ENCODE assay signal across 27 mouse cellular contexts in genomic region chr14:62311672-62312071, GRCm38 (mm10). TPM values are rescaled to one million over a fixed set of nuclear protein-coding genes. Genes with fewer than 3 reads are reported as not detected.
"Had no signal": no experiment of that assay in that cellular context is flagged by ENCODE, and none has a peak within 500 bp of the region (broad histone marks: within the 10 kb centered on the region; RNA-seq: fewer than 3 reads in every experiment).

No protein-coding gene starts in this region.

- H3K9me3 ChIP-seq: heart, embryonic 10.5 days; heart, embryonic 12.5 days; hindbrain, embryonic 10.5 days; hindbrain, embryonic 12.5 days; intestine, embryonic 15.5 days; limb, embryonic 10.5 days; limb, embryonic 12.5 days; liver, embryonic 13.5 days had no signal

- H3K4me1 ChIP-seq: hindbrain, embryonic 12.5 days; intestine, embryonic 15.5 days; liver, embryonic 13.5 days had no signal

- H3K27ac ChIP-seq: heart, adult 2 months; heart, embryonic 10.5 days; hindbrain, embryonic 10.5 days; hindbrain, embryonic 12.5 days; hindbrain, embryonic 14.5 days; intestine, embryonic 15.5 days; layer of hippocampus, adult 2 months; left cerebral cortex, adult 2 months; limb, embryonic 10.5 days; limb, embryonic 12.5 days; liver, embryonic 13.5 days had no signal

- H3K4me2 ChIP-seq: heart, embryonic 12.5 days; hindbrain, embryonic 12.5 days; hindbrain, embryonic 14.5 days; intestine, embryonic 15.5 days; limb, embryonic 12.5 days; liver, embryonic 11.5 days; liver, embryonic 13.5 days had no signal

- H3K9ac ChIP-seq: heart, embryonic 12.5 days; hindbrain, embryonic 12.5 days; hindbrain, embryonic 14.5 days; intestine, embryonic 15.5 days; limb, embryonic 12.5 days; liver, embryonic 13.5 days had no signal

- ATAC-seq: hindbrain, embryonic 16.5 days; inflammation-experienced regulatory T-cells, adult 6 months; intestine, embryonic 15.5 days; intestine, postnatal 0 days had no signal

- H3K27me3 ChIP-seq: heart, embryonic 12.5 days; hindbrain, embryonic 12.5 days; intestine, embryonic 15.5 days; limb, embryonic 12.5 days; liver, embryonic 13.5 days had no signal

- H3K36me3 ChIP-seq: heart, embryonic 10.5 days; heart, embryonic 12.5 days; hindbrain, embryonic 10.5 days; hindbrain, embryonic 12.5 days; intestine, embryonic 15.5 days; limb, embryonic 10.5 days; limb, embryonic 12.5 days; liver, embryonic 13.5 days had no signal

- DNase-seq: gastrocnemius, postnatal 14 days; gastrocnemius, postnatal 36 days; heart, adult 2 months; heart, postnatal 10 days; heart, postnatal 4 days; kidney, adult 18-20 months; kidney, adult 8-10 months; kidney, postnatal 10 days; kidney, postnatal 25 days; kidney, postnatal 4 days; liver; liver, embryonic 13.5 days had no signal

- H3K4me3 ChIP-seq: heart, adult 2 months; heart, embryonic 10.5 days; heart, embryonic 12.5 days; hindbrain, embryonic 10.5 days; hindbrain, embryonic 12.5 days; intestine, embryonic 15.5 days; layer of hippocampus, adult 2 months; left cerebral cortex, adult 2 months; limb, embryonic 10.5 days; limb, embryonic 12.5 days; liver, embryonic 13.5 days had no signal

RNA-seq across cellular contexts. Expression of gene Dleu7, which starts 18.8 kb away (rescaled TPM):
- total RNA-seq: gastrocnemius, adult 8-10 months; gastrocnemius, postnatal 14 days; gastrocnemius, postnatal 36 days; heart, adult 2 months had no signal
- polyA plus RNA-seq: inflammation-experienced regulatory T-cells, adult 6 months had no signal
